Mouse (Mus musculus): ENCODE data around the gene Gm42669. TPM values are rescaled to one million over a fixed set of nuclear protein-coding genes. Genes with fewer than 3 reads are reported as not detected.

Gene Gm42669
- polyA plus RNA-seq, 1 experiment from 2014 or later = 0.36 TPM

- H3K9ac ChIP-seq (ENCODE audit: low read length) = no peak overlapping the region
- ATAC-seq (ENCODE audit: low read depth) = no peak
- no peak overlapping the region for H3K27ac ChIP-seq (ENCODE audit: low read length)
- no peak overlapping the region for H3K4me2 ChIP-seq (ENCODE audit: low read depth, low read length)
- no peaks in the 10 kb centered on the region for H3K9me3 ChIP-seq (ENCODE audit: control insufficient read depth, low read length)
- H3K4me3 ChIP-seq (ENCODE audit: low read length) = no peak overlapping the region
- no peaks in the 10 kb centered on the region for H3K27me3 ChIP-seq (ENCODE audit: control insufficient read depth, insufficient read depth, low read depth, low read length)
- no peaks in the 10 kb centered on the region for H3K36me3 ChIP-seq (ENCODE audit: control insufficient read depth, insufficient read depth, low read length)
- 86% methylated on average over 3 of the region's 3 CpGs for WGBS
- H3K4me1 ChIP-seq (replicated peaks; ENCODE audit: control insufficient read depth, insufficient read depth, low read length) = 0 out of 2 replicates have a peak, but pooled peaks cover 2% of the 10 kb centered on the region
Measured at GRCm38 (mm10) chr5:107515453-107515852, 8.0 kb downstream of the Gm42669 start.

- ATAC-seq (ENCODE audit: low read depth) = no peak
- Histone ChIP-seq H3K9me3 (ENCODE audit: control insufficient read depth, low read length) (no peaks in the 10 kb centered on the region), H3K4me3 (ENCODE audit: low read length) (no peak overlapping the region), H3K27ac (ENCODE audit: low read length) (no peak overlapping the region), H3K36me3 (ENCODE audit: control insufficient read depth, insufficient read depth, low read length) (no peaks in the 10 kb centered on the region), H3K9ac (ENCODE audit: low read length) (no peak overlapping the region), H3K4me2 (ENCODE audit: low read depth, low read length) (no peak overlapping the region), H3K27me3 (ENCODE audit: control insufficient read depth, insufficient read depth, low read depth, low read length) (no peaks in the 10 kb centered on the region), H3K4me1 (replicated peaks; ENCODE audit: control insufficient read depth, insufficient read depth, low read length) (0 out of 2 replicates have a peak, but pooled peaks cover 2% of the 10 kb centered on the region)
- WGBS = 94% methylated on average over 1 of the region's 1 CpGs
Measured at GRCm38 (mm10) chr5:107516087-107516486, 8.7 kb downstream of the Gm42669 start.

GRCm38 (mm10) chr5:107518602-107519001 lies 11.2 kb downstream of the Gm42669 start:
- H3K9ac ChIP-seq (ENCODE audit: low read length) = no peak overlapping the region
- H3K27me3 ChIP-seq (ENCODE audit: control insufficient read depth, insufficient read depth, low read depth, low read length) = no peaks in the 10 kb centered on the region
- H3K4me2 ChIP-seq (ENCODE audit: low read depth, low read length) = no peak overlapping the region
- WGBS = 76% methylated on average over 4 of the region's 4 CpGs
- ATAC-seq (ENCODE audit: low read depth) = no peak
- H3K36me3 ChIP-seq (ENCODE audit: control insufficient read depth, insufficient read depth, low read length) = no peaks in the 10 kb centered on the region
- no peak overlapping the region for H3K4me3 ChIP-seq (ENCODE audit: low read length)
- no peaks in the 10 kb centered on the region for H3K4me1 ChIP-seq (replicated peaks; ENCODE audit: control insufficient read depth, insufficient read depth, low read length)
- no peak overlapping the region for H3K27ac ChIP-seq (ENCODE audit: low read length)
- H3K9me3 ChIP-seq (ENCODE audit: control insufficient read depth, low read length) = no peaks in the 10 kb centered on the region

GRCm38 (mm10) chr5:107521386-107521785 lies 14.0 kb downstream of the Gm42669 start:
- no peaks in the 10 kb centered on the region for H3K4me1 ChIP-seq (replicated peaks; ENCODE audit: control insufficient read depth, insufficient read depth, low read length)
- no peak overlapping the region for H3K27ac ChIP-seq (ENCODE audit: low read length)
- 73% methylated on average over 6 of the region's 6 CpGs for WGBS
- no peak overlapping the region for H3K4me2 ChIP-seq (ENCODE audit: low read depth, low read length)
- no peaks in the 10 kb centered on the region for H3K27me3 ChIP-seq (ENCODE audit: control insufficient read depth, insufficient read depth, low read depth, low read length)
- H3K4me3 ChIP-seq (ENCODE audit: low read length) = no peak overlapping the region
- no peak for ATAC-seq (ENCODE audit: low read depth)
- H3K36me3 ChIP-seq (ENCODE audit: control insufficient read depth, insufficient read depth, low read length) = no peaks in the 10 kb centered on the region
- no peaks in the 10 kb centered on the region for H3K9me3 ChIP-seq (ENCODE audit: control insufficient read depth, low read length)
- H3K9ac ChIP-seq (ENCODE audit: low read length) = no peak overlapping the region

- no peaks in the 10 kb centered on the region for H3K27me3 ChIP-seq (ENCODE audit: control insufficient read depth, insufficient read depth, low read depth, low read length)
- H3K27ac ChIP-seq (ENCODE audit: low read length) = no peak overlapping the region
- no peak overlapping the region for H3K4me3 ChIP-seq (ENCODE audit: low read length)
- H3K9ac ChIP-seq (ENCODE audit: low read length) = no peak overlapping the region
- no peak overlapping the region for H3K4me2 ChIP-seq (ENCODE audit: low read depth, low read length)
- WGBS = 61% methylated on average over 7 of the region's 7 CpGs
- H3K9me3 ChIP-seq (ENCODE audit: control insufficient read depth, low read length) = no peaks in the 10 kb centered on the region
- no peak for ATAC-seq (ENCODE audit: low read depth)
- no peaks in the 10 kb centered on the region for H3K36me3 ChIP-seq (ENCODE audit: control insufficient read depth, insufficient read depth, low read length)
- H3K4me1 ChIP-seq (replicated peaks; ENCODE audit: control insufficient read depth, insufficient read depth, low read length) = no peaks in the 10 kb centered on the region
Measured at GRCm38 (mm10) chr5:107521897-107522296, 14.5 kb downstream of the Gm42669 start.

- Histone ChIP-seq H3K36me3 (ENCODE audit: control insufficient read depth, insufficient read depth, low read length) (no peaks in the 10 kb centered on the region), H3K27ac (ENCODE audit: low read length) (no peak overlapping the region), H3K9ac (ENCODE audit: low read length) (no peak overlapping the region), H3K4me1 (replicated peaks; ENCODE audit: control insufficient read depth, insufficient read depth, low read length) (no peaks in the 10 kb centered on the region), H3K27me3 (ENCODE audit: control insufficient read depth, insufficient read depth, low read depth, low read length) (no peaks in the 10 kb centered on the region), H3K4me2 (ENCODE audit: low read depth, low read length) (no peak overlapping the region), H3K9me3 (ENCODE audit: control insufficient read depth, low read length) (no peaks in the 10 kb centered on the region), H3K4me3 (ENCODE audit: low read length) (no peak overlapping the region)
- WGBS = 71% methylated on average over 10 of the region's 10 CpGs
- no peak for ATAC-seq (ENCODE audit: low read depth)
Measured at GRCm38 (mm10) chr5:107524281-107524680, 16.9 kb downstream of the Gm42669 start.

GRCm38 (mm10) chr5:107528856-107529255 lies 21.4 kb downstream of the Gm42669 start:
- H3K4me2 ChIP-seq (ENCODE audit: low read depth, low read length) = no peak overlapping the region
- no peak overlapping the region for H3K9ac ChIP-seq (ENCODE audit: low read length)
- H3K9me3 ChIP-seq (ENCODE audit: control insufficient read depth, low read length) = no peaks in the 10 kb centered on the region
- no peaks in the 10 kb centered on the region for H3K27me3 ChIP-seq (ENCODE audit: control insufficient read depth, insufficient read depth, low read depth, low read length)
- no peak overlapping the region for H3K4me3 ChIP-seq (ENCODE audit: low read length)
- ATAC-seq (ENCODE audit: low read depth) = no peak
- no peak overlapping the region for H3K27ac ChIP-seq (ENCODE audit: low read length)
- H3K4me1 ChIP-seq (replicated peaks; ENCODE audit: control insufficient read depth, insufficient read depth, low read length) = no peaks in the 10 kb centered on the region
- 91% methylated on average over 3 of the region's 3 CpGs for WGBS
- no peaks in the 10 kb centered on the region for H3K36me3 ChIP-seq (ENCODE audit: control insufficient read depth, insufficient read depth, low read length)

GRCm38 (mm10) chr5:107533590-107533989 lies 26.2 kb downstream of the Gm42669 start:
- no peak for ATAC-seq (ENCODE audit: low read depth)
- 38% methylated on average over 2 of the region's 2 CpGs for WGBS

GRCm38 (mm10) chr5:107534581-107534980 lies 27.2 kb downstream of the Gm42669 start, which contains the start of gene 1700028K03Rik:
TSS of gene 1700028K03Rik (plus strand) at chr5:107534709.
- Histone ChIP-seq H3K4me3 (ENCODE audit: low read length) (no peak within 1 kb of the TSS), H3K9ac (ENCODE audit: low read length) (no peak within 1 kb of the TSS), H3K4me2 (ENCODE audit: low read depth, low read length) (no peak within 1 kb of the TSS), H3K36me3 (ENCODE audit: control insufficient read depth, insufficient read depth, low read length) (no peaks in the 10 kb centered on the region), H3K4me1 (replicated peaks; ENCODE audit: control insufficient read depth, insufficient read depth, low read length) (no peaks in the 10 kb centered on the region), H3K27ac (ENCODE audit: low read length) (no peak within 1 kb of the TSS), H3K9me3 (ENCODE audit: control insufficient read depth, low read length) (no peaks in the 10 kb centered on the region), H3K27me3 (ENCODE audit: control insufficient read depth, insufficient read depth, low read depth, low read length) (no peaks in the 10 kb centered on the region)
- no peak for ATAC-seq (ENCODE audit: low read depth)
- WGBS = 66% methylated on average over 15 of the region's 15 CpGs

More at GRCm38 (mm10) chr5:107533590-107533989, 26.2 kb downstream of the Gm42669 start:
- no peak overlapping the region for H3K27ac ChIP-seq (ENCODE audit: low read length)
- no peaks in the 10 kb centered on the region for H3K9me3 ChIP-seq (ENCODE audit: control insufficient read depth, low read length)
- H3K4me2 ChIP-seq (ENCODE audit: low read depth, low read length) = no peak overlapping the region
- H3K27me3 ChIP-seq (ENCODE audit: control insufficient read depth, insufficient read depth, low read depth, low read length) = no peaks in the 10 kb centered on the region
- H3K4me3 ChIP-seq (ENCODE audit: low read length) = no peak overlapping the region
- no peaks in the 10 kb centered on the region for H3K4me1 ChIP-seq (replicated peaks; ENCODE audit: control insufficient read depth, insufficient read depth, low read length)
- H3K9ac ChIP-seq (ENCODE audit: low read length) = no peak overlapping the region
- H3K36me3 ChIP-seq (ENCODE audit: control insufficient read depth, insufficient read depth, low read length) = no peaks in the 10 kb centered on the region

GRCm38 (mm10) chr5:107541696-107542095 lies 34.3 kb downstream of the Gm42669 start:
- Histone ChIP-seq H3K9me3 (ENCODE audit: control insufficient read depth, low read length) (no peaks in the 10 kb centered on the region), H3K4me1 (replicated peaks; ENCODE audit: control insufficient read depth, insufficient read depth, low read length) (no peaks in the 10 kb centered on the region), H3K27me3 (ENCODE audit: control insufficient read depth, insufficient read depth, low read depth, low read length) (no peaks in the 10 kb centered on the region), H3K4me3 (ENCODE audit: low read length) (no peak overlapping the region), H3K27ac (ENCODE audit: low read length) (no peak overlapping the region), H3K36me3 (ENCODE audit: control insufficient read depth, insufficient read depth, low read length) (no peaks in the 10 kb centered on the region), H3K4me2 (ENCODE audit: low read depth, low read length) (no peak overlapping the region), H3K9ac (ENCODE audit: low read length) (no peak overlapping the region)
- whole genome bisulfite sequencing = 47% methylated on average over 7 of the region's 7 CpGs
- ATAC-seq (ENCODE audit: low read depth) = no peak
